Mouse (Mus musculus): ENCODE results near the gene Ogdhl. TPM values are rescaled to one million over a fixed set of nuclear protein-coding genes. Genes with fewer than 3 reads are reported as not detected.
"Not testable (repeated sequence)": the region's sequence is repeated elsewhere in the genome, so short reads cannot be mapped to it uniquely, and the experiment has no call there.

Gene Ogdhl
- total RNA-seq (2021): under 1 TPM; 0.42 to 0.89 TPM
- long read RNA-seq, experiment 1: 0 reads
- long read RNA-seq, experiment 2: 0 reads

GRCm38 (mm10) chr14:32321732-32322685 lies at the start of gene Ogdhl:
Gene Ogdhl, plus strand, starts transcription at chr14:32322019.
- intact Hi-C loops (cut with DNase I): loop anchor here (5.0 to 10.0 kb wide), 2 partner anchors 145 to 273 kb away; partner anchors contain the start of genes Chat and Prrxl1
- peak; percentile 35 to 41 for DNase-seq

DNA sequence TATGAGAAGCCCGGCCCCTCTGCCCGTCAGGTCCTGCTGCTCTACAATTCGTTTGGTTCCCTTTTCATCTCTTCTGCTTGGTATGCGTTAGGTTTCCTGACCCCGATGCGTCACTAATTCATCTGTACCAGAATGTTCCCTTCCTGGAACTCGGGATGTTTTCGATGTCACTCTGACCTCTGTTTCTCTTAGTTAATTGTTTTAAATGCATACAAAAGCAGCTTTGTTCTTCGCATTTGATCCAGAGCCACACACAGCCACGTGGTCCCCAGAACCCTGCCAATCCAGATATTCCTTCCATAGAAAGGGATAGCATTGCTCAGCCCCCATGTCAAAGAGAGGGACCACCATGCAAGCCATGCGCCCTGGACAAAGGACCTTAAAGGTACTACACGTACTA lies 20.2 kb upstream of the Ogdhl start:
- intact Hi-C loops (cut with DNase I): no loop called here
- no peak for DNase-seq

DNA sequence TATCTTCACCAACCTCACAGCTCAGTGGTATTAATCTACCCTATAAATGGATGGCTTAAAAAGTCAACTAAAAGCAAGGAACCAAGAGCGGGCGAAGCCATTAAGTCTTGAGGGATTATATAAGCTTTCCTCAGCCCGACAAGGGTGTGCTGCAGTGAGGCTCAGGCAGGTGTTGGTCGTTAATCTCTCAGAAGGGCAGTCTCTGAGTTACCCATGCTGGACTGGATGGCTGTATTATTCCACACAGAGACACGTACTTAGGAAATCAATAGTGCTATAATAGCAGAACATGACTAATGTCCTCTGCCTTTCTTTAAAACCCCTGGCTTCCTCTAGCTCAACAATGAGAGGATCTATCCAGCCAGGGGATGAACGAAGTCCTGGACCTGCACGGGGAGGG lies 19.4 kb upstream of the Ogdhl start:
- DNase-seq: no peak
- intact Hi-C loops (cut with DNase I): no loop called here

- intact Hi-C loops (cut with DNase I): no loop called here
- DNase-seq: no peak
These were observed 16.9 kb upstream of the Ogdhl start for GRCm38 (mm10) chr14:32304921-32305320.

DNA sequence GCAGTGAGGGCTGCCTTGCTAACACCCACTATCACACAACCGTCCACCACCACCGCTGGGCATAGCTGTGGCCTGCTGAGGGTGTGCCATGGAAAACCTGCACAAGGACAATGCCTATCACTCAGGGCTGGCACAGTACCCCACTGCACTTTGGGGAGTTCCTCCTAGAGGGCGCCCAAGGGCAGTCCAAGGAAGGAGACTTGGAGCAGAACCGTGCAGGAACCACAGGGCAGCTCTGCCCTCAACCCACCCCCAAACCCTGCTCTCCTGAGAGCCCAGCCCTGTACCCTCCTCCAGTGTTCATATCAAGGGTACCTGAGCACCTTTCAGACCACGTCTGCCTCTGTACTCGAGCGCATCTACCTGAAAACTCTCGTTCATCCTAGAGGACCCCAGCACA lies 11.9 kb upstream of the Ogdhl start:
- intact Hi-C loops (cut with DNase I): no loop called here

DNA sequence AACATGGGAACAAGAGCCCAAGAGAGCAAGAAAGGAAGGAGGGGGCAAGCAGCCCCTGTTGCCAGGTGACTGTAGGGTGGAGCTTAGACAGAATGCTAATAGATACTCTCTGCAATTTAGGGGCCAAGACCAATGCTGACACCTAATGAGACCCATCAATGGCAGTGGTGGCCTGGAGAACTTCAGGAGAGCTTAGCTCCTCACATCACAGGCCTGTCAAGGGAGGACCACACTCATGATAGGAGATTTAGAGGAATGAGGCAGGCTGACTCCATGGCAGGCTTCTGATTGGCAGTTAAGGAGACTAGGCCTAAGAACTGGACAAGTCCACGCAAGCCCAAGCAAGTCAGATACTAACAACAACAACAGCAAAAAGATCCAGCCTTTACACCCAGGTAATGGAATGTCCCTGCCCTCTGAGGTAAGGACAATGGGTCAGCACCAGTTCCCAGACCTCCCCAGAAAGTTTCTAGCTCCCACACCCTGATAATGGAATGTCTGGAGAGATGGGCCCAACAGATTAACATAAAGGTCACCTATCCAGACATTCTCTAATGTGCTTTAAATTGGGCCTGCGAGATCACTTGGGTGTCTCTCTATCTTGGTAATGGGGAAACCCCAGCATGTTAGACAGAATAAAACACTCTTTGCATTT lies 10.3 kb upstream of the Ogdhl start:
- intact Hi-C loops (cut with DNase I): no loop called here
- DNase-seq: no peak

More for the DNA sequence above, 11.9 kb upstream of the Ogdhl start:
- no peak for DNase-seq

DNA sequence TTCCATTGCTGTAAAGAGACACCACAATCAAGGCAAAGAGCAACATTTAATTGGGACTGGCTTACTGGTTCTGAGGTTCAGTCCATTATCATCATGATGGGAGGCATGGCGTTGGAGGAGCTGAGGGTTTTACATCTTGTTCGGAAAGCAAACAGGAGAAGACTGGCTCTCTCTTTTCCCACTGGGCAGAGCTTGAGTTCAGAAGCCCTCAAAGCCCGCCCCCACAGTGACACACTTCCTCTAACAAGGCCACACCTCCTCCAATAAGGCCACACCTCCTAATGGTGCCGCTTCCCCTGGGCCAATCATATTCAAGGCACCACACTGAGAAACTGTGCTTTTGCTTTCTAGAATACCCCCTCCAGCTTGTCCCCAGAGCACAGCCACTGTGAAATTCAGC lies 4.0 kb upstream of the Ogdhl start:
- DNase-seq: no peak
- intact Hi-C loops (cut with DNase I): no loop called here

GRCm38 (mm10) chr14:32323221-32323620 lies 1.4 kb downstream of the Ogdhl start:
- intact Hi-C loops (cut with DNase I): loop anchor here (5.0 to 10.0 kb wide), 2 partner anchors 144 to 272 kb away; partner anchors contain the start of genes Chat and Prrxl1
- no peak for DNase-seq

- no peak for DNase-seq
- intact Hi-C loops (cut with DNase I): loop anchor here (10.0 kb wide), 1 partner anchor 267 kb away; the partner anchor contains the start of gene Prrxl1
These were observed 5.5 kb downstream of the Ogdhl start for GRCm38 (mm10) chr14:32327366-32327765.

DNA sequence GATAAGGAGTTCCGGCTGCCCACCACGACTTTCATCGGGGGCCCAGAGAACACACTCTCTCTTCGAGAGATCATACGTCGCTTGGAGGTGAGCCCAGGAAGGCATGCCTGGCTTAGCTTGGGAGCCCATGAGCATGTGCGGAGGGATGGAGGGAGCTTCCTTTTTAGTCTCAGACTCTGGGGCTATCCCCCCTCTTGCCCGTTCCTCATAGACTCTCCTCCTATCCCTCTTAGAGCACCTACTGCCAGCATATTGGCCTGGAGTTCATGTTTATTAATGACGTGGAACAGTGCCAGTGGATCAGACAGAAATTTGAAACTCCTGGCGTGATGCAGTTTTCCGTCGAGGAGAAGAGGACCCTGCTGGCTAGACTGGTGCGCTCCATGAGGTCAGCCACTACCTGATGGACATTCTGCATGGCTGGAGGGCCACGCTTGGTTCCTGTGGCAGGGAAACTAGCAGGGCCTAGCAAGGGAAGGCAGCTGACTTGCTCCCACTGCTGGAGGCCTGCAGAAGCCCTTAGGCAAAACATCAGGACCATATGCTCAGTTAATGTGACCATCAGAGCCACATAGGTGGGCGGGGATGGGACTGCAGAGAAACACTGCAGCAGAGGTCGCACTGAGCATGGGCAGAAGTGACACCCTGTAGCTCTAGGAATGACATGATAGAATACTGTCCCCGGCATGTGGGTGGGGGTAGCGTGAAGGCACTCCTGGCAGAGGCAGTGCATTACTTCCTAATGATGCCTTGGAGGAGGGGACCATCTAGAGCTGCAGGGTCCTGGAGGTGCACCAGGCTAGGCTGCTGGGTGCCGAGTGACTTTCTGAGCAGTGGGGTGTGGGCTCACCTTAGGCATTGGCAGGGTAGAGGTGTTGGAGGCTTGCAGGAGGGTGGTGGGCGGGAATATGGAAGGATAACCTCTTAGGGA lies 11.0 kb downstream of the Ogdhl start:
- no peak for DNase-seq
- intact Hi-C loops (cut with DNase I): no loop called here

DNA sequence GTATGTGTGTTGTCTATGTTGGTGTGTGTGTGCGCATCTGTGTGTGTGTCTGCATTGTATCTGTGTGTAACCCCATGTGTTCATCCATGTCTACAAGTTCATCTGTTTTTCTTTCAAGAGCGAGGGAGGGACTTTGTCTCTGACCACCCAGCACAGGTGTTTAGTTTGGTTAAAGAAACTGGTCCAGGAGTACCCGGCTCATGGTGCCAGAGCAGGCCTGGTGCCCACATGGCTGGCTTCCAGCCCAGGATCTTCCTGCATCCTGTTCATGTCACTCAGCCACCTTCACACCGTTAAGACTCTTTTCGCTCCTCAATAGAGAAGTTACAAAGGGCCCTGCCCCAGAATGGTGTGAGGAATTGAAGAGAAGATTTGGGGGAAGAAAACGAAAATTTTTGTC lies 14.2 kb downstream of the Ogdhl start:
- no peak for DNase-seq
- intact Hi-C loops (cut with DNase I): no loop called here

DNA sequence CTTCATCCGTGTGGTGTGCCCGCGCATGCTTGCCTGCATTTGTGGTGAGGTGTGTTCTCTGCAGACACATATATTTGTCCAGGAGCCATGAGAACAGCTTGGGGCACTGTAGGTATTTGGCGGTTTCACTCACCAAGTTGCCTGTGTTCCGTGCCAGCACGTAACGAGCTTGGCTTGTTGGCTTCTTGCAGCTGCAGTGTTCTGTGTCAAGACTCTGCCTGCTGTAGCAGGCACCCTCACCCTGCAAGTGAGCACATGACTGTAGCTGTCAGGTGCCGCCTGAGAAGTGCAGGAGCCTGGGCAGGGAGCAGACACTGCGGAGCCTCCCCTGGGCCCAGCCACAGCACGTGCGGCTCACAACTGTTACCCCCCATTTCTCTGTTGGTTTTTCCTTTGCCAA lies 14.7 kb downstream of the Ogdhl start:
- intact Hi-C loops (cut with DNase I): no loop called here
- no peak for DNase-seq

DNA sequence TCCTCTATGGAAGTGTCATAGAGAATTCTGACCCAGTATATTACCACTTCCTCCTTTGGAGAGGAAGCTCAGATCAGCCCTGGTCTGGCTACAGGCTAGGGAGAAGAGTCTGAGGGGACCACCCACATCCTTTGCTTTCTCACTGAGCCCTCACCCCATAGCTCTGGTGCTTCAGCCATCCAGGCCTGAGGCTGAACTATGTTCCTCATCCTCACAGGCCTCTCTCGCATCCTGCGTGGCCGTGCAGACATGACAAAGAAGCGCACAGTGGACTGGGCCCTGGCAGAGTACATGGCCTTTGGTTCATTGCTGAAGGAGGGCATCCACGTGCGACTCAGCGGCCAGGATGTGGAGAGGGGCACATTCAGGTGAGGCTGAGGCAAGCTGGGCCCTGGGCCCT lies 20.0 kb downstream of the Ogdhl start:
- DNase-seq: no peak
- intact Hi-C loops (cut with DNase I): loop anchor here (2.0 kb wide), 1 partner anchor 51 kb away; no protein-coding TSS in a partner anchor

DNA sequence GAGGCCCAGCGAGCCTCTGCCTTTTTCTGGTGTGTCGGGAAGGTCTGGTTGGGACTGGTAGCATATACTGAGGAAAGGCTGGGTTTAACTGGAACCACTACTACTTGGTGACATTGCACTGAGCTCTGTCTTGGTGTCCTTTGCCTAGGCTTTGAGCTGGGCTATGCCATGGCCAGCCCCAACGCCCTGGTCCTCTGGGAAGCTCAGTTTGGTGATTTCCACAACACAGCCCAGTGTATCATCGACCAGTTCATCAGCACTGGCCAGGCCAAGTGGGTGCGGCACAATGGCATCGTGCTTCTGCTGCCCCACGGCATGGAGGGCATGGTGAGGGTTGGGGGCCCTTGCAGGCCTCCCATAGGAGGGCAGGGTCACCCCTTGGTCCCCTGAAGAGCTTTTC lies 22.4 kb downstream of the Ogdhl start:
- no peak for DNase-seq
- intact Hi-C loops (cut with DNase I): no loop called here

DNA sequence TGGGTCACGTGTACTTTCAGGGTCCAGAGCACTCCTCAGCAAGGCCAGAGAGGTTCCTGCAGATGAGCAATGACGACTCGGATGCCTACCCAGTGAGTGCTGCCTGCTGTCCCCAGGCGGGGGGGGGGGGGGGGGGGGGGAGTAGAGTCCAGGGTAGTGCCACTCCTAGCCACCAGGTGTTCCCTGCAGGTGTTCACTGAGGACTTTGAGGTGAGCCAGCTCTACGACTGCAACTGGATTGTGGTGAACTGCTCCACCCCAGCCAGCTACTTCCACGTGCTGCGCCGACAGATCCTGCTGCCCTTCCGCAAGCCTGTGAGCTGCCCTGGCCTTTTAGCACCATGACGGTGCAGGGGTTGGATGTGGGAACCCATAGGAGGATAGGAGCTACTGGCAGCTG lies 22.9 kb downstream of the Ogdhl start:
- DNase-seq: no peak
- intact Hi-C loops (cut with DNase I): no loop called here

DNA sequence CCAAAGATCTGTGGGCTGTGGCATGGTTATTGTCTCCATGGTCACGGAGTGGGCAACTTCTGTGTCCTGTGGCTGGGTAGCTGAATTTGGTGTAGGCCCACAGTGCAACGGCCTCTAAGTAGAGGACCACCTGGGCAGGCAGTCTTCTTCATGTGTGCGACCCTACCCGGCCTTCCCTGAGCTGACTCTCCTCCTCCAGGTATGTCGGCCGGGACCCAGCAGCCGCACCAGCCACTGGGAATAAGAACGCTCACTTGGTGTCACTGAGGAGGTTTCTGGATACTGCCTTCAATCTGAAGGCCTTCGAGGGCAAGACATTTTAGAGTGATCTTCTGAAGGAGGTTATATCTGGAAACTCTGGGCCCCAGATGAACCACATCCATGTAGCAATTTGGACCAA lies 25.5 kb downstream of the Ogdhl start:
- no peak for DNase-seq
- intact Hi-C loops (cut with DNase I): no loop called here

DNA sequence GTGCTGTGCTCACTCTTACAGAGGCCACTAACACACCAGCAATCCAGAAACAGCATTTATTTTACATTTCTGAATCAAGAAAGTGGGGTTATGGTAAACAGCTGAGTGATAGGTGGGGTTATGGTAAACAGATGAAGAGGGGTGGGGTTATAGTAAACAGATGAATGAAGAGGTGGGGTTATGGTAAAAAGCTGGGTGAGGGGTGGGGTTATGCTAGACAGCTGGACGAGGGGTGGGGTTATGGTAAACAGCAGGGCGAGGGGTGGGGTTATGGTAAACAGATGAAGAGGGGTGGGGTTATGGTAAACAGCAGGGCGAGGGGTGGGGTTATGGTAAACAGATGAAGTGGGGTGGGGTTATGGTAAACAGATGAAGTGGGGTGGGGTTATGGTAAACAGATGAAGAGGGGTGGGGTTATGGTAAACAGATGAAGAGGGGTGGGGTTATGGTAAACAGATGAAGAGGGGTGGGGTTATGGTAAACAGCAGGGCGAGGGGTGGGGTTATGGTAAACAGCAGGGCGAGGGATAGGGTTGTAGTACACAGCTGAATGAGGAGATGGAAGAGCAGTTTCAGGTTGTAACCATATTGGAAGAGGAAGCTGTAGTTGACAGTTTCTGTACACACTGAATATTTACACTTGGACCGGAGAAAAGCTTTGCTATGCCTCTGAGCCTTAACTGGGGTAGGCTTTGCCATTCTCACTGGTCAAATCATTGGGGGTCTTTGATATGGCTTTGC lies 29.5 kb downstream of the Ogdhl start:
- DNase-seq; intact Hi-C loops (cut with DNase I): not testable (repeated sequence)

DNA sequence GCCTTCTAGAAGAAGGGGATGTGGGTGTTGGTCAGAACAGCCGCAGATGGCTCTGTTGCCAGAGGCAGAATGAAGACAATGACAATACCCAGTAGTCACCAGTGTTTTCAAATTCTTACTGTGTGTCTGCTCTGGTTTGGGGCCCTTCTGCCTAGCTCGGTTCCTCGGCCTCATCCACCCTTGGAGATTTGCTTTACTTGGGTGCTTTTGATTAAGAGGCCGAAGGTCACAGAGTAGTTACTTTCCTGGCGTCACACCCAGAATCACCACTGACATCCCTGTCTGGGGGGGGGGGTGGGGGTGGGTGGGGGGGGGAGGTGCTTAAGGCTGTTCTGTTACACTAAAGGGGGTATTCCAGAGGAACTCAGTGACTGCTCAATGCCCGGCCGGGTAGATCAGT lies 42.5 kb downstream of the Ogdhl start:
- intact Hi-C loops (cut with DNase I): no loop called here
- no peak for DNase-seq

DNA sequence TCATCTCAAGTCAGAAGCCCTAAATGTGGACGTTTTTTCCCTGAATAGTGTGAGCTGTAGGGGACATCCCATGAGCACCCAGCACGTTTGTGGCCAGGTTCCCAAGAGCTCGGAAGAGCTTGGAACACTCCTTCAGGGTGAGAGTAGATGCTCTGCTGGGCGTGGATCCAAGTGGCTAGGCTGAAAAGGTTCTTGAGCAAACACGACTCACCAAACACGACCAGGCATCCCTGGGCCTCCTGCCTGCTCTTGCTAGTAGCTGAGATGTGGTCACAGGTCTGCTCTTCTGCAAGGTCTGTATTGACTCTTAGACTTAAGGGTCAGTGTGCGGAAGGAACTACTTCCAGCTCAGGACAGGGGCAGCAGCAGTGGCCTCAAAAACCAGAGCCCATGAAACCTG lies 47.9 kb downstream of the Ogdhl start:
- intact Hi-C loops (cut with DNase I): no loop called here
- DNase-seq: no peak

GRCm38 (mm10) chr14:32372510-32372909 lies 50.7 kb downstream of the Ogdhl start:
- intact Hi-C loops (cut with DNase I): no loop called here
- DNase-seq: no peak

All from gastrocnemius, postnatal 36 days (tissue).